Mouse (Mus musculus) cerebellum, postnatal 14 days (tissue): ENCODE data around the gene Zfp13.
"Not testable (repeated sequence)": the region's sequence is repeated elsewhere in the genome, so short reads cannot be mapped to it uniquely, and the experiment has no call there.

ENCODE experiments used
- DNase-seq, 2 experiments: peaks; one replicate each; pipeline ENCODE4 v3.0.0; 2021; ENCODE audit warnings: mixed read lengths in 2 of 2

The Zfp13 gene

GRCm38 (mm10) chr17:23550188-23550791 lies 49.0 kb downstream of the Zfp13 start:
- peak; percentile 96 to 97 for DNase-seq

GRCm38 (mm10) chr17:23549441-23549840 lies 49.8 kb downstream of the Zfp13 start:
- DNase-seq: peak; percentile 43 to 48

- peak; percentile 87 to 91 for DNase-seq
These were observed 50.7 kb downstream of the Zfp13 start for GRCm38 (mm10) chr17:23548615-23549014.

- DNase-seq: peak in 1 of 2 experiments; percentile 1
These were observed 51.4 kb downstream of the Zfp13 start for GRCm38 (mm10) chr17:23547681-23548443.

GRCm38 (mm10) chr17:23546702-23547505 lies 52.4 kb downstream of the Zfp13 start:
- DNase-seq: peak; percentile 88 to 91

- peak; percentile 81 to 83 for DNase-seq
These were observed 53.0 kb downstream of the Zfp13 start for GRCm38 (mm10) chr17:23546333-23546701.

- DNase-seq: no peak
These were observed 53.4 kb downstream of the Zfp13 start for GRCm38 (mm10) chr17:23545841-23546240.

- DNase-seq: no peak
These were observed 54.5 kb downstream of the Zfp13 start for GRCm38 (mm10) chr17:23544766-23545165.

- DNase-seq: no peak
These were observed 55.3 kb downstream of the Zfp13 start for GRCm38 (mm10) chr17:23543983-23544382.

- no peak for DNase-seq
These were observed 56.0 kb downstream of the Zfp13 start for GRCm38 (mm10) chr17:23543325-23543724.

- DNase-seq: no peak
These were observed 56.5 kb downstream of the Zfp13 start for GRCm38 (mm10) chr17:23542835-23543234.

GRCm38 (mm10) chr17:23542004-23542720 lies 57.1 kb downstream of the Zfp13 start:
- DNase-seq: no peak

- DNase-seq: no peak
These were observed 58.4 kb downstream of the Zfp13 start for GRCm38 (mm10) chr17:23540605-23541475.

GRCm38 (mm10) chr17:23540106-23540505 lies 59.2 kb downstream of the Zfp13 start:
- no peak for DNase-seq

GRCm38 (mm10) chr17:23539608-23540007 lies 59.7 kb downstream of the Zfp13 start:
- DNase-seq: no peak

- no peak for DNase-seq
These were observed 60.8 kb downstream of the Zfp13 start for GRCm38 (mm10) chr17:23538299-23539015.

GRCm38 (mm10) chr17:23537554-23538255 lies 61.6 kb downstream of the Zfp13 start:
- DNase-seq: no peak

- DNase-seq: not testable (repeated sequence)
These were observed 64.1 kb downstream of the Zfp13 start for GRCm38 (mm10) chr17:23535046-23535788.

- not testable (repeated sequence) for DNase-seq
These were observed 65.4 kb downstream of the Zfp13 start for GRCm38 (mm10) chr17:23533591-23534490.
